Mouse (Mus musculus) erythroblast, embryonic 14.5 days (primary cell): Measurements from ENCODE around the gene Farp1.

Experiments used
- GATA1 ChIP-seq: IDR thresholded peaks from 2 replicates; pipeline ENCODE4 v1.6.1; 2012; ENCODE audit warnings: low read length, inconsistent platforms, mixed read lengths
- TAL1 ChIP-seq: IDR thresholded peaks from 3 replicates; pipeline ENCODE4 v1.6.1; 2012; ENCODE audit warnings: low read length, inconsistent platforms, mixed read lengths

DNA sequence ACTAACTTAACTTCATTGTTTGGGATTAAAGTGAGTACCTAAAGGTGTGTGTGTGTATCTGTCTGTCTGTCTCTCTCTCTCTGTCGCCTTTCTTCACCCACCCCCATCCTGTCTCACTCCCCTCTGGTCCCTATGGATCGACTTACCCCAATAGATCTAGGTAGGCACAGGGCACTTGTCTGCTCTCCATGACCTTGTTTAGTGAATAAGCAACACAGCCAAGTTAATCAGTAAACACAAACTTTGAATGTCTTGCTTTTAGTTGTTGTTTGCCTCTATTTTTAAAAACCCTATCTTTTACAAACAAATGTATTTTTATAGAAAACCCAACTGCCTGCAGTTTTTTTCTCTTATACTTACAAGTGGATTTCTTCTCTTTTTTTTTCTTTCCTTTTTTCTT is 123.6 kb downstream of the Farp1 start:
- TF ChIP-seq TAL1 (no peak), GATA1 (no peak)
